Mouse (Mus musculus): ENCODE results near the gene Ube2l3. TPM values are rescaled to one million over a fixed set of nuclear protein-coding genes. Genes with fewer than 3 reads are reported as not detected.
A peak's percentile ranks its signal among the peaks of the same experiment; 100 is the strongest.

Gene Ube2l3
- polyA plus RNA-seq, 1 experiment from 2014 or later, result 362 TPM

- Histone ChIP-seq H3K4me3 (replicated peaks) (peak within 1 kb of the TSS; percentile 52), H3K9ac (replicated peaks) (peak within 1 kb of the TSS; percentile 50), H3K27me3 (peaks cover 17% of the 10 kb centered on the region), H3K9me3 (no peaks in the 10 kb centered on the region), H3K4me2 (peak within 1 kb of the TSS; percentile 97), H3K36me3 (peaks cover 10% of the 10 kb centered on the region), H3K27ac (no peak within 1 kb of the TSS), H3K4me1 (replicated peaks) (peaks cover 11% of the 10 kb centered on the region; the same call in 1 of the 2 replicates)
- peak; percentile 72 for ATAC-seq (ENCODE audit: insufficient number of reproducible peaks, insufficient read depth, low FRiP score, low TSS enrichment, low read depth)
- WGBS, result under 1% methylated on average over 34 of the region's 34 CpGs
Measured at GRCm38 (mm10) chr16:17146772-17147235, 55.6 kb downstream of the Ube2l3 start, which contains the start of gene Ccdc116. Ccdc116 (minus strand) TSS chr16:17147229.

GRCm38 (mm10) chr16:17144339-17144738 is 58.1 kb downstream of the Ube2l3 start, which contains the start of gene Ydjc:
Ydjc (plus strand) TSS chr16:17144621.
- ATAC-seq (ENCODE audit: insufficient number of reproducible peaks, insufficient read depth, low FRiP score, low TSS enrichment, low read depth), result no peak
- Histone ChIP-seq H3K27ac (no peak within 1 kb of the TSS), H3K9ac (replicated peaks) (no peak within 1 kb of the TSS), H3K27me3 (peaks cover 17% of the 10 kb centered on the region), H3K4me2 (no peak within 1 kb of the TSS), H3K9me3 (no peaks in the 10 kb centered on the region), H3K4me1 (replicated peaks) (peaks cover 11% of the 10 kb centered on the region; the same call in 1 of the 2 replicates), H3K36me3 (no peaks in the 10 kb centered on the region), H3K4me3 (replicated peaks) (no peak within 1 kb of the TSS)
- WGBS, result 21% methylated on average over 7 of the region's 7 CpGs

GRCm38 (mm10) chr16:17137355-17137754 is 65.1 kb downstream of the Ube2l3 start:
- H3K4me2 ChIP-seq, result no peak overlapping the region
- H3K9ac ChIP-seq (replicated peaks), result no peak overlapping the region
- peaks cover 7% of the 10 kb centered on the region; the same call in 1 of the 2 replicates for H3K4me1 ChIP-seq (replicated peaks)
- no peak for ATAC-seq (ENCODE audit: insufficient number of reproducible peaks, insufficient read depth, low FRiP score, low TSS enrichment, low read depth)
- H3K27ac ChIP-seq, result no peak overlapping the region
- 79% methylated on average over 15 of the region's 15 CpGs for WGBS
- H3K27me3 ChIP-seq, result no peaks in the 10 kb centered on the region
- H3K4me3 ChIP-seq (replicated peaks), result no peak overlapping the region
- no peaks in the 10 kb centered on the region for H3K36me3 ChIP-seq
- no peaks in the 10 kb centered on the region for H3K9me3 ChIP-seq

GRCm38 (mm10) chr16:17132906-17133200 is 69.6 kb downstream of the Ube2l3 start:
- ATAC-seq (ENCODE audit: insufficient number of reproducible peaks, insufficient read depth, low FRiP score, low TSS enrichment, low read depth), result no peak; the same call in 1 of the 2 replicates
- Histone ChIP-seq H3K27ac (no peak overlapping the region), H3K36me3 (no peaks in the 10 kb centered on the region), H3K4me2 (peak overlapping the region; percentile 96), H3K4me3 (replicated peaks) (peak overlapping the region; percentile 79), H3K9ac (replicated peaks) (peak overlapping the region; percentile 51), H3K9me3 (no peaks in the 10 kb centered on the region), H3K27me3 (no peaks in the 10 kb centered on the region), H3K4me1 (replicated peaks) (peaks cover 18% of the 10 kb centered on the region)
- 37% methylated on average over 7 of the region's 7 CpGs for WGBS

GRCm38 (mm10) chr16:17132089-17132905 is 70.2 kb downstream of the Ube2l3 start, which contains the start of gene Sdf2l1:
Sdf2l1 (minus strand) TSS chr16:17132383.
- H3K9ac ChIP-seq (replicated peaks), result peak within 1 kb of the TSS; percentile 75
- WGBS, result under 1% methylated on average over 47 of the region's 47 CpGs

GRCm38 (mm10) chr16:17131191-17132088 is 71.0 kb downstream of the Ube2l3 start:
- Histone ChIP-seq H3K27ac (peak overlapping the region; percentile 85), H3K27me3 (no peaks in the 10 kb centered on the region), H3K4me1 (replicated peaks) (peaks cover 18% of the 10 kb centered on the region), H3K9me3 (no peaks in the 10 kb centered on the region), H3K4me3 (replicated peaks) (peak overlapping the region; percentile 79), H3K4me2 (peak overlapping the region; percentile 96), H3K9ac (replicated peaks) (peak overlapping the region; percentile 75), H3K36me3 (no peaks in the 10 kb centered on the region)
- ATAC-seq (ENCODE audit: insufficient number of reproducible peaks, insufficient read depth, low FRiP score, low TSS enrichment, low read depth), result no peak; the same call in 1 of the 2 replicates
- WGBS, result 3% methylated on average over 43 of the region's 43 CpGs

More at GRCm38 (mm10) chr16:17132089-17132905, 70.2 kb downstream of the Ube2l3 start, which contains the start of gene Sdf2l1:
- H3K4me2 ChIP-seq, result peak within 1 kb of the TSS; percentile 96
- peak; percentile 98 for ATAC-seq (ENCODE audit: insufficient number of reproducible peaks, insufficient read depth, low FRiP score, low TSS enrichment, low read depth)
- no peaks in the 10 kb centered on the region for H3K36me3 ChIP-seq
- H3K4me3 ChIP-seq (replicated peaks), result peak within 1 kb of the TSS; percentile 79
- H3K27me3 ChIP-seq, result no peaks in the 10 kb centered on the region
- peaks cover 18% of the 10 kb centered on the region for H3K4me1 ChIP-seq (replicated peaks)
- no peaks in the 10 kb centered on the region for H3K9me3 ChIP-seq
- peak within 1 kb of the TSS; percentile 85 for H3K27ac ChIP-seq

- WGBS, result 88% methylated on average over 1 of the region's 1 CpGs
- Histone ChIP-seq H3K27me3 (no peaks in the 10 kb centered on the region), H3K4me2 (no peak overlapping the region), H3K9me3 (no peaks in the 10 kb centered on the region), H3K4me3 (replicated peaks) (no peak overlapping the region), H3K4me1 (replicated peaks) (peaks cover 34% of the 10 kb centered on the region), H3K36me3 (peaks cover 10% of the 10 kb centered on the region), H3K27ac (no peak overlapping the region), H3K9ac (replicated peaks) (no peak overlapping the region)
- no peak for ATAC-seq (ENCODE audit: insufficient number of reproducible peaks, insufficient read depth, low FRiP score, low TSS enrichment, low read depth)
Measured at GRCm38 (mm10) chr16:17127292-17127691, 75.2 kb downstream of the Ube2l3 start.

GRCm38 (mm10) chr16:17124871-17125520 is 77.5 kb downstream of the Ube2l3 start, which contains the start of gene 2610318N02Rik:
2610318N02Rik (minus strand) TSS chr16:17125167.
- H3K36me3 ChIP-seq, result peaks cover 33% of the 10 kb centered on the region
- WGBS, result under 1% methylated on average over 25 of the region's 25 CpGs
- H3K4me3 ChIP-seq (replicated peaks), result peak within 1 kb of the TSS; percentile 58
- no peaks in the 10 kb centered on the region for H3K27me3 ChIP-seq
- H3K9ac ChIP-seq (replicated peaks), result peak within 1 kb of the TSS; percentile 75
- peak within 1 kb of the TSS; percentile 90 for H3K4me2 ChIP-seq
- H3K4me1 ChIP-seq (replicated peaks), result peaks cover 25% of the 10 kb centered on the region
- H3K27ac ChIP-seq, result peak within 1 kb of the TSS; percentile 83
- ATAC-seq (ENCODE audit: insufficient number of reproducible peaks, insufficient read depth, low FRiP score, low TSS enrichment, low read depth), result peak; percentile 94
- H3K9me3 ChIP-seq, result no peaks in the 10 kb centered on the region

- peak; percentile 43; the same call in 1 of the 2 replicates for ATAC-seq (ENCODE audit: insufficient number of reproducible peaks, insufficient read depth, low FRiP score, low TSS enrichment, low read depth)
- WGBS, result 3% methylated on average over 22 of the region's 22 CpGs
- peak overlapping the region; percentile 83 for H3K27ac ChIP-seq
- H3K4me2 ChIP-seq, result peak overlapping the region; percentile 90
- peak overlapping the region; percentile 58 for H3K4me3 ChIP-seq (replicated peaks)
- H3K9me3 ChIP-seq, result no peaks in the 10 kb centered on the region
- peak overlapping the region; percentile 75 for H3K9ac ChIP-seq (replicated peaks)
- H3K36me3 ChIP-seq, result peaks cover 40% of the 10 kb centered on the region
- peaks cover 25% of the 10 kb centered on the region for H3K4me1 ChIP-seq (replicated peaks)
- H3K27me3 ChIP-seq, result no peaks in the 10 kb centered on the region
Measured at GRCm38 (mm10) chr16:17124119-17124870, 78.2 kb downstream of the Ube2l3 start.

GRCm38 (mm10) chr16:17121569-17121968 is 80.9 kb downstream of the Ube2l3 start:
- Histone ChIP-seq H3K4me3 (replicated peaks) (no peak overlapping the region), H3K27ac (no peak overlapping the region), H3K27me3 (no peaks in the 10 kb centered on the region), H3K9me3 (no peaks in the 10 kb centered on the region), H3K9ac (replicated peaks) (no peak overlapping the region), H3K4me1 (replicated peaks) (peaks cover 25% of the 10 kb centered on the region), H3K36me3 (peaks cover 66% of the 10 kb centered on the region), H3K4me2 (no peak overlapping the region)
- 75% methylated on average over 14 of the region's 14 CpGs for WGBS
- no peak for ATAC-seq (ENCODE audit: insufficient number of reproducible peaks, insufficient read depth, low FRiP score, low TSS enrichment, low read depth)
